Mouse (Mus musculus) myocyte (in vitro differentiated cells): ENCODE data around the gene Plekhh3. TPM values are rescaled to one million over a fixed set of nuclear protein-coding genes. Genes with fewer than 3 reads are reported as not detected.

Source experiments
- H3K27me3 ChIP-seq: one replicate; pipeline ENCODE4 v1.6.1; 2011; ENCODE audit not compliant: control insufficient read depth, insufficient read depth, insufficient read length
- H3K36me3 ChIP-seq: one replicate; pipeline ENCODE4 v1.6.1; 2011; ENCODE audit not compliant: control insufficient read depth, insufficient read depth
- H3K4me2 ChIP-seq: one replicate; pipeline ENCODE4 v1.6.1; 2011; ENCODE audit warnings: low read depth, control low read depth
- H3K4me3 ChIP-seq: one replicate; pipeline ENCODE4 v1.5.1; 2011; ENCODE audit warnings: mild to moderate bottlenecking, control low read depth, moderate library complexity
- H3K79me2 ChIP-seq: one replicate; pipeline ENCODE4 v1.6.1; 2011; ENCODE audit not compliant: control insufficient read depth, insufficient read depth
- H3ac ChIP-seq: one replicate; pipeline ENCODE4 v1.6.1; 2011; ENCODE audit not compliant: control insufficient read depth, insufficient read length
- CEBPB ChIP-seq: IDR thresholded peaks from 2 replicates; pipeline ENCODE4 v1.6.1; 2011; ENCODE audit warnings: mild to moderate bottlenecking, moderate library complexity; ENCODE audit not compliant: poor library complexity, insufficient read depth, severe bottlenecking
- E2F4 ChIP-seq: IDR thresholded peaks from one replicate; pipeline ENCODE4 v1.6.1; 2011; ENCODE audit warnings: mild to moderate bottlenecking, control low read depth, moderate library complexity; ENCODE audit not compliant: insufficient read depth
- MAX ChIP-seq: IDR thresholded peaks from one replicate; pipeline ENCODE4 v1.6.1; 2011; ENCODE audit warnings: low read depth, mild to moderate bottlenecking, control low read depth
- MYOD1 ChIP-seq, 3 experiments: IDR thresholded peaks; one replicate each; pipeline ENCODE4 v1.6.1; 2011; ENCODE audit warnings: control low read depth in 2 of 3, low read depth in 2 of 3, mild to moderate bottlenecking in 2 of 3, moderate library complexity in 1 of 3; ENCODE audit not compliant: insufficient read length in 2 of 3, control insufficient read depth in 1 of 3
- MYOG ChIP-seq, 3 experiments: IDR thresholded peaks; one replicate each; pipeline ENCODE4 v1.6.1; 2011; ENCODE audit warnings: control low read depth in 2 of 3, low read depth in 2 of 3, mild to moderate bottlenecking in 2 of 3; ENCODE audit not compliant: insufficient read length in 2 of 3, control insufficient read depth in 1 of 3, insufficient read depth in 1 of 3
- POLR2A ChIP-seq: IDR thresholded peaks from one replicate; pipeline ENCODE4 v1.6.1; 2011; ENCODE audit warnings: low read depth, mild to moderate bottlenecking, control low read depth, moderate library complexity; ENCODE audit not compliant: insufficient read length
- POLR2AphosphoS2 ChIP-seq: IDR thresholded peaks from one replicate; pipeline ENCODE4 v1.6.1; 2011; ENCODE audit warnings: low read depth, control low read depth; ENCODE audit not compliant: insufficient read length
- REST ChIP-seq: IDR thresholded peaks from one replicate; pipeline ENCODE4 v1.6.1; 2011; ENCODE audit warnings: mild to moderate bottlenecking, control low read depth, moderate library complexity; ENCODE audit not compliant: insufficient read depth, insufficient read length
- SRF ChIP-seq: IDR thresholded peaks from one replicate; pipeline ENCODE4 v1.6.1; 2011; ENCODE audit warnings: low read depth; ENCODE audit not compliant: control insufficient read depth, insufficient read length
- TCF12 ChIP-seq: IDR thresholded peaks from one replicate; pipeline ENCODE4 v1.6.1; 2011; ENCODE audit warnings: mild to moderate bottlenecking, control low read depth; ENCODE audit not compliant: poor library complexity, insufficient read depth, severe bottlenecking
- TCF3 ChIP-seq: IDR thresholded peaks from one replicate; pipeline ENCODE4 v1.6.1; 2011; ENCODE audit warnings: low read depth, control low read depth; ENCODE audit not compliant: insufficient read length
- USF1 ChIP-seq: IDR thresholded peaks from one replicate; pipeline ENCODE4 v1.6.1; 2011; ENCODE audit warnings: low read depth, mild to moderate bottlenecking, control low read depth, moderate library complexity
- polyA plus RNA-seq: library from polyadenylated mRNA; unstranded; fragments of >200 nt; fragmentation: generic; extraction: Trizol; gene quantifications from one replicate; pipeline ENCODE4 v1.2.1, GENCODE M21; 2012; ENCODE audit warnings: missing spikeins

The Plekhh3 gene
- polyA plus RNA-seq, 1 experiment, result 53.6 TPM

DNA sequence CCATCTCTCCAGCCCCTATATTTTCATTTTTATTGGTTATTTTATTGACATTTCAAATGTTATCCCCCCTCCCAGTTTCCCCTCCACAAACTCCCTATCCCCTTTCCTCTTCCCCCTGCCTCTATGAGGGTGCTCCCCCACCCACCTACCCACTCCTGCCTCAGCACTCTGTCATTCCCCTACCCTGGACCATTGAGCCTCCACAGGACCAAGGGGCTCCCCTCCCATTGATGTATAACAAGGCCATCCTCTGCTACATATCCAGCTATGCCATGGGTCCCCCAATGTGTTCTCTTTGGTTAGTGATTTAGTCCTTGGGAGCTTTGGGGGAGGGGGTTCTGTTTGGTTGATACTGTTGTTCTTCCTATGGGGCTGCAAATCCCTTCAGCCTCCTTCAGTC, 16.5 kb downstream of the Plekhh3 start:
- no peak overlapping the region for H3K4me3 ChIP-seq
- no peaks in the 10 kb centered on the region for H3K79me2 ChIP-seq
- H3K36me3 ChIP-seq, result no peaks in the 10 kb centered on the region
- H3K27me3 ChIP-seq, result no peaks in the 10 kb centered on the region
- no peak overlapping the region for H3ac ChIP-seq
- no peak for TF ChIP-seq E2F4
- no peak for TF ChIP-seq MYOD1 (IDR thresholded peaks at IDR 0.05; ENCODE audit: control insufficient read depth in 1 of 3, insufficient read length in 2 of 3, low read depth in 2 of 3)
- no peak for TF ChIP-seq MYOG (IDR thresholded peaks at IDR 0.05; ENCODE audit: control insufficient read depth in 1 of 3, insufficient read depth in 1 of 3, insufficient read length in 2 of 3, low read depth in 2 of 3)
- no peak for TF ChIP-seq MAX
- TF ChIP-seq REST, result no peak
- no peak for TF ChIP-seq CEBPB
- TF ChIP-seq SRF, result no peak
- no peak for TF ChIP-seq POLR2AphosphoS2
- no peak for TF ChIP-seq USF1
- no peak for TF ChIP-seq TCF12
- no peak for TF ChIP-seq POLR2A
- no peak for TF ChIP-seq TCF3
- no peak overlapping the region for H3K4me2 ChIP-seq

DNA sequence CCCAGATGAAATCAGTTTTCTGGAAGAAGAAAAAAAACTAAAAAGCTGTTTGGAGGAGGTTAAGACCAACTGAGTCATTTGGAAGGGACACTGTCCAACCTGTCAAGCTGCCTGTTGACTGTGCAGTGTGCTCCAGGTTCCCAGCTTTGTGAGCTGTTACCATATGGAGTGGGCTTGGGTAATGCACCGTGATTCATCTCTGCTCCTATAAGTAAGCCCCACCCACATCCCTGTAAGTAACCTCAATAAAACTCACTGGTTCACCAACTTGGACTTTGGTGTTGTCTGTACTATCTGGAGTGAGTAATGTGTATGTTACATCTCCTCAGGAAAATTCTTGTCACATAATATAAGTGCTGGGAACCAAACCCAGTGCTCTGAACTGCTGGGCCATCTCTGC, 18.3 kb downstream of the Plekhh3 start:
- no peak overlapping the region for H3K4me3 ChIP-seq
- H3ac ChIP-seq, result no peak overlapping the region
- H3K79me2 ChIP-seq, result no peaks in the 10 kb centered on the region
- H3K4me2 ChIP-seq, result no peak overlapping the region
- H3K27me3 ChIP-seq, result no peaks in the 10 kb centered on the region
- TF ChIP-seq USF1, result no peak
- no peak for TF ChIP-seq TCF12
- no peak for TF ChIP-seq MYOD1 (IDR thresholded peaks at IDR 0.05; ENCODE audit: control insufficient read depth in 1 of 3, insufficient read length in 2 of 3, low read depth in 2 of 3)
- no peak for TF ChIP-seq CEBPB
- TF ChIP-seq E2F4, result no peak
- TF ChIP-seq MAX, result no peak
- no peaks in the 10 kb centered on the region for H3K36me3 ChIP-seq

DNA sequence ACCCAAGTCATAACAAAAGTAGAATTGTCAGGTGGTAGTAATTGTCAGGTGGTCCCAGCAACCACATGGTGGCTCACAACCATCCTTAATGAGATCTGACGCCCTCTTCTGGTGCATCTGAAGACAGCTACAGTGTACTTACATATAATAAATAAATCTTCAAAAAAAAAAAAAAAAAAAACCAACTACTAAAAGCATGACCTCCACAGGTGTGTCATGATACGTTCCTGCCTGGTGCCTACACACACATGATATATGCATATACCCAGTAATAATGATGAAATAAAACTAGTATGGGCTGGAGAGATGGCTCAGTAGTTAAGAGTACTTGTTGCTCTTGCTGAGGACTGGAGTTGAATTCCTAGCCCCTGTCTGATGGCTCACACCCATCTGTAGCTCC, 20.1 kb downstream of the Plekhh3 start:
- no peaks in the 10 kb centered on the region for H3K27me3 ChIP-seq
- no peaks in the 10 kb centered on the region for H3K36me3 ChIP-seq
- H3K4me2 ChIP-seq, result no peak overlapping the region
- no peak overlapping the region for H3K4me3 ChIP-seq
- no peak overlapping the region for H3ac ChIP-seq
- no peak for TF ChIP-seq MYOD1 (IDR thresholded peaks at IDR 0.05; ENCODE audit: control insufficient read depth in 1 of 3, insufficient read length in 2 of 3, low read depth in 2 of 3)
- no peak for TF ChIP-seq REST
- TF ChIP-seq TCF3, result no peak
- TF ChIP-seq CEBPB, result no peak
- TF ChIP-seq MAX, result no peak
- TF ChIP-seq POLR2AphosphoS2, result no peak
- H3K79me2 ChIP-seq, result no peaks in the 10 kb centered on the region

DNA sequence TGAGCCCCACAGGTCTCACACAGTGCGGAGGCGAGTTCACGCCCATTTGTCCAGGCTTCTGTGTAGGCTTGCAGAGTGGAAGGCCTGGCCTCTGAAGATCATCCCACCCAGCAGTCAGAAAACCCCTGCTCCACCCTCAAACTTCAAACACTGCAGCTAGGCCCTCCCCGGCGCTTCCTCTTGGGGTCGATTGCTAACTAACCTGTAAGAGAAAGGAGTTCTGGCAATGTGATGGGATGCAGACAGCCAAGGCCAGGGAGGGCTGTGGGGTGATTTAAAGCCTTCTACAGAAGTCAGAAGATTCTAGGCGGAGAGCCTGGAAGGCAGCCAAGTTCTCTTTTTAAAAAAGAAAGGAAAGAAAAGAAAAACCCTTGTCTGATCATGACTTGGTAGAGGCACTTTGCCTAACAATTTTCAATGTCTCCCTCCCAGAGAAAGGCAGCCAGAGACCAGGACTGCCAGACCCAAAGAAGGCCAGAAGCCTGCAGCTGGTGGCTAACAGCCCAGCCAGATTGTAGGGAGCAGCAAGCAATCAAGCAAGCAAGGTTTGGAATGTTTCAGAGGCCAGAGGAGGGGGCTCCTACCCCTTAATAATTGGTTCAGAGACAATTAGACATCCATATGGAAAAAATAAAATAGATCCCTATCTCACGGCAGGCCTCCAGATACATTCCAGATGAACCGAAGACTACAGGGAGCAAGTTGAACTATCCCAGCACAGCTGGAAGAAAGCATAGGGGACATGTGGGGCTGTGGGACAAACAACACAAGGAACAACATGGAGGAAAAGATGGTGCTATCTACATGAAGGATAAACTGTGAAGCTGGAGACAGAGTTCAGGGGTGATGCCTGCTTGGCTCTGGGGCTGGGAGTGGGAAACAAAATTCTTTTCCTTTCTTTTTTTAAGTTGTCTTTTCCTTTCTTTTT, 21.7 kb downstream of the Plekhh3 start:
- Histone ChIP-seq H3K4me2 (no peak overlapping the region), H3K36me3 (no peaks in the 10 kb centered on the region), H3K4me3 (no peak overlapping the region), H3K27me3 (no peaks in the 10 kb centered on the region), H3K79me2 (no peaks in the 10 kb centered on the region), H3ac (no peak overlapping the region)
- no peak for TF ChIP-seq MYOD1 (IDR thresholded peaks at IDR 0.05; ENCODE audit: control insufficient read depth in 1 of 3, insufficient read length in 2 of 3, low read depth in 2 of 3)
- TF ChIP-seq POLR2A, result no peak
- no peak for TF ChIP-seq MAX
- TF ChIP-seq TCF3, result no peak
- TF ChIP-seq REST, result no peak
- TF ChIP-seq TCF12, result no peak
- no peak for TF ChIP-seq MYOG (IDR thresholded peaks at IDR 0.05; ENCODE audit: control insufficient read depth in 1 of 3, insufficient read depth in 1 of 3, insufficient read length in 2 of 3, low read depth in 2 of 3)
- no peak for TF ChIP-seq E2F4
- no peak for TF ChIP-seq CEBPB
- TF ChIP-seq USF1, result no peak
- TF ChIP-seq POLR2AphosphoS2, result no peak
- no peak for TF ChIP-seq SRF

DNA sequence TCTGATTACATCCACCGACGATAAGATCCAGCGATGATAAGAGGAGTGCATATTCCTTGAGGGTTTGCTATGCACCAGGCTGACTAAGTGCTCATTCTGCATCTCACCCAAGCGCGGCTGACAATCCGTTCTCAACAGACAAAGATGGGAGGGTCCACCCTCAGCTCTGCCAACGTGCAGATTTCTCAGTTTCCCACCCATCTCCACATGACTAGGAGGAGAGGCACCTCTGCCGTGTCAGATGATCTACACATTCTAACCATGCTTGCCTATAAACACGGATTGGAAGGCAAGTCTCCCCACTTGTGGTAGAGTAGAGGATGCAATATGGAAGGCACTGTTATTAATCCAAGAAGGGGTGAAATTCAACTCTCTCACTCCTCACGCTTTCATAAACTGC, 22.4 kb downstream of the Plekhh3 start:
- no peak overlapping the region for H3K4me3 ChIP-seq
- H3K4me2 ChIP-seq, result no peak overlapping the region
- H3K27me3 ChIP-seq, result no peaks in the 10 kb centered on the region
- TF ChIP-seq E2F4 (no peak), MYOD1 (IDR thresholded peaks at IDR 0.05; ENCODE audit: control insufficient read depth in 1 of 3, insufficient read length in 2 of 3, low read depth in 2 of 3) (no peak), REST (no peak), POLR2AphosphoS2 (no peak), TCF3 (no peak), POLR2A (no peak), TCF12 (no peak), SRF (no peak), MYOG (IDR thresholded peaks at IDR 0.05; ENCODE audit: control insufficient read depth in 1 of 3, insufficient read depth in 1 of 3, insufficient read length in 2 of 3, low read depth in 2 of 3) (no peak), MAX (no peak), USF1 (no peak), CEBPB (no peak)
- H3K36me3 ChIP-seq, result no peaks in the 10 kb centered on the region
- no peak overlapping the region for H3ac ChIP-seq
- no peaks in the 10 kb centered on the region for H3K79me2 ChIP-seq
